Mouse (Mus musculus) CH12.LX (cell line): ENCODE results near the gene Trp53bp2. TPM values are rescaled to one million over a fixed set of nuclear protein-coding genes. Genes with fewer than 3 reads are reported as not detected.

Experiments used
- DNase-seq: peaks from one replicate; pipeline ENCODE4 v3.0.0-alpha.2; 2013; ENCODE audit errors: extremely low read depth
- H3K27ac ChIP-seq: 2 replicates; pipeline ENCODE4 v1.5.1; 2012; ENCODE audit warnings: low read depth, mild to moderate bottlenecking, control low read depth, moderate library complexity; ENCODE audit not compliant: insufficient read depth
- H3K27me3 ChIP-seq: replicated peaks from 2 replicates; pipeline ENCODE3; 2012; ENCODE audit warnings: inconsistent platforms
- H3K36me3 ChIP-seq, 2 experiments: replicated peaks in 1 of 2; 2 replicates each; pipeline versions ENCODE3 to v1.6.1; 2012; ENCODE audit warnings: inconsistent platforms in 1 of 2, low read length in 1 of 2, mild to moderate bottlenecking in 1 of 2, mixed read lengths in 1 of 2, moderate library complexity in 1 of 2; ENCODE audit not compliant: control insufficient read depth in 1 of 2, insufficient read depth in 1 of 2
- H3K4me1 ChIP-seq, 2 experiments: 2 replicates each; pipeline ENCODE4 v1.6.1; 2012; ENCODE audit warnings: inconsistent platforms in 1 of 2, moderate library complexity in 1 of 2; ENCODE audit not compliant: insufficient read depth in 2 of 2, control insufficient read depth in 1 of 2
- H3K4me2 ChIP-seq: 2 replicates; pipeline ENCODE4 v1.6.1; 2012; ENCODE audit warnings: low read depth, mild to moderate bottlenecking, control low read depth; ENCODE audit not compliant: poor library complexity, insufficient read depth, severe bottlenecking
- H3K4me3 ChIP-seq, 3 experiments: fragments of 150-350 bp in 1 of 3; sonication (generic) in 1 of 3; replicated peaks in 1 of 3; 2 replicates each; pipeline versions ENCODE3 to v1.5.1; 2011 to 2012; ENCODE audit warnings: low read depth in 2 of 3, low read length in 2 of 3, mild to moderate bottlenecking in 2 of 3, moderate library complexity in 2 of 3, control low read depth in 1 of 3, improper control_type of control experiment in 1 of 3, inconsistent platforms in 1 of 3, mixed read lengths in 1 of 3; ENCODE audit not compliant: poor library complexity in 1 of 3
- H3K79me2 ChIP-seq: replicated peaks from 2 replicates; pipeline ENCODE4 v1.6.1; 2012; ENCODE audit warnings: mild to moderate bottlenecking, moderate library complexity; ENCODE audit not compliant: control insufficient read depth, poor library complexity, insufficient read depth, severe bottlenecking; ENCODE audit errors: extremely low read depth
- H3K9ac ChIP-seq: 2 replicates; pipeline ENCODE4 v1.6.1; 2012; ENCODE audit warnings: low read depth, mild to moderate bottlenecking, control low read depth, moderate library complexity; ENCODE audit not compliant: insufficient read depth
- H3K9me3 ChIP-seq: replicated peaks from 2 replicates; pipeline ENCODE3; 2012; ENCODE audit warnings: low read length, inconsistent platforms, mixed read lengths
- CHD2 ChIP-seq: IDR thresholded peaks from 2 replicates; pipeline ENCODE4 v1.6.1; 2011; ENCODE audit warnings: low read length, improper control_type of control experiment
- E2F4 ChIP-seq: IDR thresholded peaks from 2 replicates; pipeline ENCODE4 v1.6.1; 2011; ENCODE audit warnings: low read depth, low read length, improper control_type of control experiment; ENCODE audit not compliant: insufficient replicate concordance
- ELF1 ChIP-seq: IDR thresholded peaks from 2 replicates; pipeline ENCODE4 v1.6.1; 2014; ENCODE audit warnings: low read depth, mild to moderate bottlenecking, inconsistent platforms, low read length, improper control_type of control experiment
- GABPA ChIP-seq: IDR thresholded peaks from 2 replicates; pipeline ENCODE4 v1.6.1; 2012; ENCODE audit warnings: low read depth, low read length, improper control_type of control experiment, inconsistent platforms; ENCODE audit not compliant: insufficient replicate concordance
- IRF4 ChIP-seq: IDR thresholded peaks from 2 replicates; pipeline ENCODE4 v1.6.1; 2014; ENCODE audit warnings: low read depth, mild to moderate bottlenecking, inconsistent platforms, low read length, improper control_type of control experiment
- JUN ChIP-seq: IDR thresholded peaks from 2 replicates; pipeline ENCODE4 v1.6.1; 2011; ENCODE audit warnings: low read depth, mild to moderate bottlenecking, low read length, improper control_type of control experiment, moderate library complexity; ENCODE audit not compliant: insufficient read depth
- JUND ChIP-seq: conservative IDR thresholded peaks from 2 replicates; pipeline ENCODE4 v1.6.1; 2011; ENCODE audit warnings: low read depth, low read length, improper control_type of control experiment
- MAFK ChIP-seq: IDR thresholded peaks from 2 replicates; pipeline ENCODE4 v1.6.1; 2011; ENCODE audit warnings: low read length, improper control_type of control experiment; ENCODE audit not compliant: insufficient replicate concordance
- MAZ ChIP-seq: IDR thresholded peaks from 2 replicates; pipeline ENCODE4 v1.6.1; 2012; ENCODE audit warnings: low read depth, mild to moderate bottlenecking, inconsistent platforms, low read length, improper control_type of control experiment, moderate library complexity
- MEF2A ChIP-seq: IDR thresholded peaks from 2 replicates; pipeline ENCODE4 v1.6.1; 2014; ENCODE audit warnings: low read depth, mild to moderate bottlenecking, inconsistent platforms, low read length, improper control_type of control experiment, borderline replicate concordance
- MXI1 ChIP-seq: IDR thresholded peaks from 2 replicates; pipeline ENCODE4 v1.6.1; 2011; ENCODE audit warnings: mild to moderate bottlenecking, low read depth, low read length, improper control_type of control experiment
- MYC ChIP-seq: IDR thresholded peaks from 2 replicates; pipeline ENCODE4 v1.6.1; 2011; ENCODE audit warnings: low read depth, mild to moderate bottlenecking, improper control_type of control experiment, low read length
- NELFE ChIP-seq: IDR thresholded peaks from 2 replicates; pipeline ENCODE4 v1.6.1; 2011; ENCODE audit warnings: low read depth, low read length, improper control_type of control experiment
- RAD21 ChIP-seq: IDR thresholded peaks from 2 replicates; pipeline ENCODE4 v1.6.1; 2011; ENCODE audit warnings: low read depth, mild to moderate bottlenecking, low read length, improper control_type of control experiment, moderate library complexity
- RCOR1 ChIP-seq: conservative IDR thresholded peaks from 2 replicates; pipeline ENCODE4 v1.6.1; 2012; ENCODE audit warnings: low read depth, mild to moderate bottlenecking, inconsistent platforms, low read length, improper control_type of control experiment
- SMC3 ChIP-seq: IDR thresholded peaks from 2 replicates; pipeline ENCODE4 v1.6.1; 2011; ENCODE audit warnings: low read depth, low read length, improper control_type of control experiment
- TBP ChIP-seq: conservative IDR thresholded peaks from 2 replicates; pipeline ENCODE4 v1.6.1; 2011; ENCODE audit warnings: low read depth, low read length, improper control_type of control experiment
- UBTF ChIP-seq: IDR thresholded peaks from 2 replicates; pipeline ENCODE4 v1.6.1; 2012; ENCODE audit warnings: low read depth, mild to moderate bottlenecking, inconsistent platforms, low read length, improper control_type of control experiment, moderate library complexity
- dilution Hi-C: fragments of 300-500 bp; cut with MboI; formaldehyde crosslinking; loops from 2 replicates; pipeline ENCODE4 v1.14.3; 2020; ENCODE audit warnings: low sequenced_read_pairs; ENCODE audit not compliant: extremely low pct_unique_long_range_greater_than_20kb, extremely low pct_ligation_motif_present
- in situ Hi-C: fragments of 300-500 bp; cut with MboI; formaldehyde crosslinking; loops from 3 replicates; pipeline ENCODE4 v1.14.3; 2019; ENCODE audit warnings: low sequenced_read_pairs, low pct_ligation_motif_present, low pct_unique_long_range_greater_than_20kb, mixed read lengths
- polyA plus RNA-seq: library from polyadenylated mRNA; unstranded; fragments of >175 nt; gene quantifications from 2 replicates; pipeline ENCODE4 v1.2.1, GENCODE M21; 2012; ENCODE audit warnings: low read depth; ENCODE audit not compliant: insufficient read length
- total RNA-seq, 2 experiments: library from RNA; depleted of rRNA; stranded (reverse); fragments of 300-350 nt in 1 of 2; fragments of >200 nt in 1 of 2; gene quantifications; 2 replicates each; pipeline ENCODE4 v1.2.3; 2012 to 2014

Trp53bp2 gene
- total and polyA plus RNA-seq, 3 experiments = 1.4 to 4.7 (median 2.9) TPM

- Histone ChIP-seq H3K27ac (no peak overlapping the region), H3K4me1 (peaks cover 2 to 9% of the 10 kb centered on the region in 2 experiments; a peak in 3 of 4 replicates), H3K4me3 (no peak overlapping the region), H3K36me3 (no peaks in the 10 kb centered on the region), H3K9ac (no peak overlapping the region), H3K27me3 (peaks cover 2% of the 10 kb centered on the region), H3K79me2 (no peaks in the 10 kb centered on the region), H3K9me3 (no peaks in the 10 kb centered on the region), H3K4me2 (no peak overlapping the region)
- no peak for DNase-seq
- no peak for TF ChIP-seq RAD21
- TF ChIP-seq JUN = no peak
- TF ChIP-seq CHD2 = no peak
- no peak for TF ChIP-seq IRF4
- TF ChIP-seq TBP = no peak
- TF ChIP-seq NELFE = no peak
- TF ChIP-seq GABPA = no peak
- no peak for TF ChIP-seq JUND
- TF ChIP-seq MAZ = no peak
- no peak for TF ChIP-seq SMC3
- no peak for TF ChIP-seq ELF1
- TF ChIP-seq MEF2A = no peak
- TF ChIP-seq RCOR1 = no peak
- dilution Hi-C loops (no loop called here), in situ Hi-C loops (no loop called here)
Measured at GRCm38 (mm10) chr1:182406621-182407020, 2.4 kb upstream of the Trp53bp2 start.

GRCm38 (mm10) chr1:182408243-182408642 is 729 bp upstream of the Trp53bp2 start:
- dilution Hi-C loops (no loop called here), in situ Hi-C loops (no loop called here)
- peak overlapping the region; percentile 62 to 73 (median 66) for H3K4me3 ChIP-seq
- peaks cover 2% of the 10 kb centered on the region for H3K27me3 ChIP-seq
- peak overlapping the region; percentile 62 for H3K9ac ChIP-seq
- H3K4me2 ChIP-seq = peak overlapping the region; percentile 62
- H3K36me3 ChIP-seq = no peaks in the 10 kb centered on the region
- no peaks in the 10 kb centered on the region for H3K9me3 ChIP-seq
- no peaks in the 10 kb centered on the region; the same call in 1 of the 2 replicates for H3K79me2 ChIP-seq
- H3K27ac ChIP-seq = no peak overlapping the region
- TF ChIP-seq NELFE = no peak
- peak; percentile 24; the same call in 1 of the 2 replicates for TF ChIP-seq MYC
- TF ChIP-seq UBTF = no peak
- TF ChIP-seq MAFK = no peak
- no peak for TF ChIP-seq MXI1
- TF ChIP-seq E2F4 = no peak
- TF ChIP-seq TBP = 0 out of 2 replicates have a peak, but pooled peaks have one; percentile 16
- no peak for DNase-seq
- peaks cover 9 to 17% of the 10 kb centered on the region in 2 experiments for H3K4me1 ChIP-seq
